Mouse (Mus musculus) brain, embryonic 14.5 days (tissue): ENCODE measurements around the gene Rab26. TPM values are rescaled to one million over a fixed set of nuclear protein-coding genes. Genes with fewer than 3 reads are reported as not detected.

Experiments
- DNase-seq: peaks from one replicate; pipeline ENCODE4 v3.0.0-alpha.2; 2011; ENCODE audit warnings: low read depth
- CTCF ChIP-seq: fragments of 200-500 bp; IDR thresholded peaks from 2 replicates; pipeline ENCODE4 v1.5.1; 2012; ENCODE audit warnings: inconsistent platforms, mild to moderate bottlenecking, moderate library complexity, borderline replicate concordance; ENCODE audit not compliant: insufficient read depth, insufficient read length; ENCODE audit errors: extremely low read depth
- POLR2A ChIP-seq: fragments of 200-500 bp; IDR thresholded peaks from 2 replicates; pipeline ENCODE4 v1.6.1; 2012; ENCODE audit warnings: mild to moderate bottlenecking, inconsistent platforms, borderline replicate concordance; ENCODE audit not compliant: poor library complexity, insufficient read depth, insufficient read length, severe bottlenecking; ENCODE audit errors: extremely low read depth
- polyA plus RNA-seq: library from polyadenylated mRNA; depleted of rRNA; stranded (reverse); fragments of >200 nt; gene quantifications from 2 replicates; pipeline ENCODE4 v1.2.3, GENCODE M21; 2012

Gene Rab26
- polyA plus RNA-seq, 1 experiment = 3.2 TPM

DNA sequence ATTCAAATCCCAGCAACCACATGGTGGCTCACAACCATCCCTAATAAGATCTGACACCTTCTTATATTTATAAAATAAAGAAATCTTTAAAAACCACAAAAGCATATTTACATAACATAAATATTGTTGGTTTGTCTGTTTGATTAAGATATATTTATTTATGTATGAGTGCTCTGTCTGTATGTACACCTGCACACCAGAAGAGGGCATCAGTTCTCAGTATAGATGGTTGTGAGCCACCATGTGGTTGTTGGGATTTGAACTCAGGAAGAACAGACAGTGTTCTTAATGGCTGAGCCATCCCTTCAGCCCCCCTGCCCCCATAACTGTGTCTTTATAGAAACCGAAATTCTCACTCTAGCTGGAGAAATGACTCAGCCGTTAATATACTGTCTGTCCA is 11.2 kb upstream of the Rab26 start:
- DNase-seq = no peak
- no peak for TF ChIP-seq POLR2A

DNA sequence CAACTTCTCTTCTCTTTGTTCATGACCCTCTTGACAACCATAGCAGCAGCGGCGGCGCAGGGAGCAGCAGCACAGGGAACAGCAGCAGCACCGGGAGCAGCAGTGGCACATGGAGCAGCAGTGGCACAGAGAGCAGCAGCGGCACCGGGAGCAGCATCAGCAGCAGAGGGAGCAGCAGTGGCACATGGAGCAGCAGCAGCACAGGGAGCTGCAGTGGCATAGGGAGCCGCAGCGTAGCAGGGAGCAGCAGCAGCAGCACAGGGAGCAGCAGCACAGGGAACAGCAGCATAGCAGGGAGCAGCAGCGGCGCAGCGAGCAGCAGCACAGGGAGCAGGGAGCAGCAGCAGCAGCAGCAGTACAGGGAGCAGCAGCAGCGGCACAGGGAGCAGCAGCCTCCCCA is 10.6 kb upstream of the Rab26 start:
- DNase-seq = peak; percentile 59
- TF ChIP-seq CTCF (no peak), POLR2A (no peak)

DNA sequence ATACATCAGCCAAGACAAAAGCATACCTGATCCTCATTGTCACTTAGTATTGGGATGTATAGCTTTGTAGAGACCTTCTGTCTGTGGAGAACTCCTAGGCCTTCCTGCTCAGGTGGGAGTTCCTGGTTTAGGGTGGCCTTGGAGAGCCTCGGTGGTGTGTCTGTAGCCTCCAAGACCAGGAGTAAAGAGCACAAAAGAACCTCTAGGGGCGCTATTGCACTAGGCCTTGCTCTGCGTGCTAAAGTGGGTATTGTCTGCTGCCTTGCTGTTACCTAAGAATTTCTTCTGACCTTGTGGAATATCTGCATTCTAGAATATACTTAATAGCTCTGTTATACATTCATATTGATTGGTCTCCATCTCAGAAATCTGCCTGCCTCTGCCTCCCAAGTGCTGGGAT is 6.4 kb upstream of the Rab26 start:
- peak; percentile 65 for DNase-seq
- TF ChIP-seq POLR2A (no peak), CTCF (peak; percentile 70)

DNA sequence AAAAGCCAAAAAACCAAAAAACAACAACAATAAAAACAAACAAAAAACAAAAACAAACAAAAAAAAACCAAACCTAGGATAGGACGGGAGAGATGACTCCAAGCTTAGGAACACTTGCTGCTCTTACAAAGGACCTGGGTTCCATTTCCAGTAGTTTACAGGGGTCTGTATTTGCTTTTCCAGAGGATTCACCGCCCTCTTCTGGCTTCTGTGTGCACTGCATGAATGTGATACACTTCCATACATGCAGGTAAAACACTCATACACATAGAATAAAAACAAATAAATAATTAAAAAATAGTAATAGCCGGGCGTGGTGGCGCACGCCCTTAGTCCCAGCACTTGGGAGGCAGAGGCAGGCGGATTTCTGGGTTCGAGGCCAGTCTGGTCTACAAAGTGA is 4.9 kb upstream of the Rab26 start:
- no peak for TF ChIP-seq POLR2A
- peak; percentile 50; the same call in 1 of the 2 replicates for TF ChIP-seq CTCF

DNA sequence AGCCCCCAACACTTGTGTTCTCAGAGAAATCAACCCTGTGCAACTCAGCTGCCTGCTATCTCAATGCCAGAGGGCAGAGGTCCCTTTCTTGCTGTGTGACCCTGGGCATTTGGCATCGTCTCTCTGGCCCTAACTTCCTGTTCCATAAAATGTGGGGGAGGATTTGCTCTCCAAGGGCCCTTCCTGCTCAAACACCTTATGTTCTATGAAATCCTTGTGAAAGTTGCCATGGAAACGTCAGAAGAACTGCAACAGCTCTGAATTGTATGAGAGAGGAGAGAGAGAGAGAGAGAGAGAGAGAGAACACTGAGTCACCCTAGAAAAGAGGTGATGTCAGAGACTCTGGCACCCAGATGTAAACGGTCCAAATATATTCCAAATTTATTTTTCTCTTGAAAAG is 3.5 kb upstream of the Rab26 start:
- peak; percentile 76 for DNase-seq
- TF ChIP-seq CTCF = no peak
- TF ChIP-seq POLR2A = no peak

More for the DNA sequence above, 4.9 kb upstream of the Rab26 start:
- DNase-seq = peak; percentile 74

DNA sequence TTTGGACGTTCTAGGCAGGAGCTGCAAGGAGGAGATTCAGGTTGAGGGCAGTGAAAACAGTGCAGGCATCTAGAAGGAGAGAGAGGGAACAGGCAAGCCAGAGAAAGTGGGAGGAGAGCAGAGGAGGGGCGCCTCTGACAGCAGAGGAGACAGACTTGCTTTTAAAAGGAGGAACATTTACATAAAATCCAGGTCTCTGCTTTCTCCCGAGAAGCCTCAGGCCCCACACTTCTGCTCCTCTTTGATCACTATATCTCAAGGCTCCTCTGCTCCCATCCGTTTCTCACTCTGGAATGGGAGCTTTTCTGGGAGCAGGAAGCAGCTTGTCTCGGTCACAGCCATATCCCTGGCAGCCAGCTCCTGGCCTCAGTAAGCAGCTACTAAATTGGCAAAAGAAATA is 1.3 kb upstream of the Rab26 start:
- DNase-seq = no peak

DNA sequence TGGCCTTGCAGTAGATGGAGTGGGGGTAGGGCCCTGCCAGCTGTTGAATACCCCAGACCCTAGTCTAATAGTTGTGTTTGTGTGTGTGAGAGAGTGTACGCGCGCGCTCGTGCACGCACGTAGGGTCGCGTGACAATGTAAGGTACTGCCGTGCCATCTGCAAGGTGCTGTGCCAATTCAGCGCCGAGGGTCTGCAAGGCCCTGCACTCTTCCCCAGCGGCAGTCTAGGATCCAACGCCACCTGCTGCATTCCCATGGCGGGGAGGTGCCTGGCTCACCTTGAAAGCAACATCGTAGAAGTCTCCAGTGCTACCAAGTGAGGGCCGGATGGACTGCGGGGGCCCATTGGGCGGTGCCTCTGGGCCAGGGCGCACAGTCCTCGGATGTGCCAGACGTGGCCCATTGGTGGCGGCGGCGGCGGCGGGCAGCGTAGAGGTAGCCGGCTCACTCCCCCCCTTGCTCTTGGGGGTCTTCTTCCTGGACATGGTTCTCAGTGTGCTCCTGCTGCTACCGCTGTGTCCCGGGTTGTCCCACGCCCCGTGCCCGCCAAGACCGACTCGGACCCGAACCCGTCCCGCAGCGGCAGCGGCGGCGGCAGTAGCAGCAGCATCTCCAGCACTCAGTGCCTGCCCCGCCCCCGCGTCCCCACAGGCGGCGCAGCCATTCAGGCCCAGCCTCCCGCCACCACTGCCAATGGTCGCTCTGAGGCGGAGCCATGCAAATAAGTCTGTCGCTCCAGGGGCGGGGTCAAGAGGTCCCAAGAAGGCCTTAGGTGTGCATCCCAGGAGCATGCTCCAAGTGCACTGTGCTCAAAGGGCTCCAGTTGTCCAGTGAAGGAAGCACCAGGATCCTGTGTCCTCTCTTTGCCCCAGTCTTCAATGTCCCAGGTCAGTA is 664 bp downstream of the Rab26 start:
- peak; percentile 86 for DNase-seq
- TF ChIP-seq CTCF (no peak), POLR2A (no peak)

More for the DNA sequence above, 1.3 kb upstream of the Rab26 start:
- TF ChIP-seq CTCF (no peak), POLR2A (no peak)

DNA sequence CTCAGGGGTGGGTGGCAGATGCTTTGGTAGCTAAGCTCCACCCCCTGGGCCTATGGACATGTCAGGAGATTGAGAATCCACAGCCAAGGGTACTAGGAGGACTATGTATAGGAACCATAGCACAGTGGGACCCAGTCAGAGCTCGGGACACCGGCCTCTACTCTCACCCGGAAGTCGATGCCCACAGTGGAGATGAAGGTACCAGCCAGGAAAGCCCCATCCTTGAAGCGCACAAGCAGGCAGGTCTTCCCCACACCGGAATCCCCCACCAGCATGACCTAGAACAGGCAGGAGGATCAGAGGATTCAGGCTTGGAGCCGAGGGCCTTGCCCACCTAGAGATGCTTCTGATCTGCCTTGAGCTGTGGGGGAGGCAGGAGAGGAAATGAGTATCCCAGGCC is 2.0 kb downstream of the Rab26 start:
- no peak for DNase-seq
- TF ChIP-seq CTCF (no peak), POLR2A (no peak)

DNA sequence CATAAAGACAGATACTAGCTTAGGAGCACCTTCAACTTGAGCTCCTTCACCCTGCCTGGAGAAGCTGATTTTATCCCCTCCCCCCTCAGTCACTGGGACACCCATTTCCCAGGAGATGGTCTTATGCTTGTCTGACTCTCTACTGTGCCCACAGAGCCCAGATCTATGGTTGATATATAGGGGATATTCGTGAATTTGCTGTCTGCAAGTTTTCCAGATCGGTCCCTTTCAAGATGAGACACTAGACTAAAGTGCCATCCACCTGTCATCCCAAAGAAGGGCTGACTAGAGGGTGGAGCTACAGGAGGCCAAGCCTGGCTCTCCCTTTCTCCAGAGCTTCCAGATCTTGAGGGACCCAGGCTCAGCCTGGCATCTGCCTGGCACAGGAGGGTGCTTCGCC is 2.9 kb downstream of the Rab26 start:
- no peak for TF ChIP-seq POLR2A
- no peak for TF ChIP-seq CTCF
- DNase-seq = no peak

DNA sequence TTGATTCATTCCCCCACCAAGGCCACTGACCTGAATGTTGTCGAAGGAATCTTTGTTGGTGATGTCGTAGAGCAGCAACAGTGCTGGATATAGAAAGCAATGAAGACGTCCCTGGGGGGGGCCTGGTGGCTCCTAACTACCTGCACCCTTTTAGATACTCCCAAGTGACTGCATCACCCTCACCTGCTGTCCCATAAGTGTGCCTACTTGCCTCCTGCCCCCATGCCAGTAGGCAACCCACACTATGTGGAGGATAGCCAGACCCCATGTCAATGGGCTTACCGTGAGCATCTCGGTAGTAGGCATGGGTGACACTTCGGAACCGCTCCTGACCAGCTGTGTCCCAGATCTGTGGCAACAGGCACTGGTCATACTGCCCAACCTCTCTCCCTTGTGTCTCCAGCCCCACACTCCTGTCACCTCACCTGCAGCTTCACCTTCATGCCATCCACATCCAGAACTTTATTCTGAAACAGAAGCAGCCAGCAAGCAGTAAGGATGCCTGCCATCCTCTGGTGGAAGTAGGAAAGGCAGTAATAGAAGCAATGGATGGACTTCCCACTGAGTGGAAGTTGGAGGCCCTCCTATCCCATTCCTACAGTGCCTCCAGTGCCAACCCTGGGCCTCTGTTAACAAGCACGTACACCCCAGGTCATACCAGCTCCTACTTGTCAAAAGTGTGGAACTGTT is 3.5 kb downstream of the Rab26 start:
- TF ChIP-seq CTCF (peak; percentile 22; the same call in 1 of the 2 replicates), POLR2A (no peak)
- DNase-seq = no peak

DNA sequence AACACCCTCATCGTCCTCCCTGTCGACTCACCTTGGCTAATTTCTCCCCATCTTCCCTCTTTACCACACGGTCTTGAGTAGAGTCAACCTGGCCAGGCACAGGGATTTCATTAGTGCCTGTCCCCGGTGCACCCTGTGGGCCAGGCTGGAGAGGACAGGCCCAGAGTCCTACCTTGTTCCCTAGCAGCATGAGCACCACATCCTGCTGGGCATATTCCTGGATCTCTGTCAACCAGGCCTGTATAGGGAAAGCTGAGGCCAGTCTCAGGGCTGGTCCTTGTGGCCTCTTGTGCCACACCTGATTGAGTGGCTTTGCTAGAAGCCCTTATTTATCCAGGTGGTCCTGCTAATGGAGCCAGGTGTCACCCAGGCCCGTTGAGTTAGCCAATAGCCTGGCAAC is 4.1 kb downstream of the Rab26 start:
- no peak for TF ChIP-seq CTCF
- TF ChIP-seq POLR2A = no peak
- DNase-seq = no peak

DNA sequence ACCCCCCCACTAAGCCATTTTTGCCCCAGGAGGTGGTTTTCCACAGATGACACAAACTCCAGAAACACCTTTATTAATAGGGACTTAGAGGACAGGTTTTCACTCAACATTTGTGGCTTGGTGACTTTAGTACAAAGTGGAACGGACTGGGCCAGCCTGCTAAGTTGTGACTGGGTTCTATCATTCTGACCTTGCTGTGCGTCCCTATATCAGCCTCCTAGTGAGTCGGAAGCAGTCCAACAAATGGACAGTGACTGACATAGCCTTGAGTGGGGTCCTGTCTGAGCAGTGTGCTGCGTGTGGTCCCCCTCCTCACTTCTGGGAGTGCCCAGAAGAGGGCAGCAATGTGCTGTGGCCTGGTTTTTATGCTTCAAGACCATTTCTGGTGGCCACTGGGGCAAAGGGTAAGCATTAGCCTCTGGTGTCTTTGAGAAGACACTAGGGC is 5.0 kb downstream of the Rab26 start:
- TF ChIP-seq POLR2A = 0 out of 2 replicates have a peak, but pooled peaks have one; percentile 2
- TF ChIP-seq CTCF = peak; percentile 86
- DNase-seq = peak; percentile 86

DNA sequence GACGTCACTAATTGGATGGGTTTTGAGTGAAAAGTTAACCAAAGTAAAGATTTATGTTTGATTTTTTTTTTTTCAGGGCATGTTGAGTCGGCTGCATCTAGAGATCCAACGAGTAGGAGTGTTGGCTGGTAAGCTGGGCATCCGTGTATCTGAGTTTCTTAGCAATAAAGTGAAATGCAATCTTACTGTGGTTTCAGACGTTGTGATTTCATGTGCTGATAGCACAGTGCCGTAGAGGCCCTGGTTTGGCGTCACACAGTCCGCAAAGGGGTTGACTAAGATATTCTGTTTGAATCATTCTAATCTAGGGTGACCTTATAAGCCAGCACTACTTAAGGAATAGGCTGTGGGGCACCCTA is 5.5 kb downstream of the Rab26 start:
- DNase-seq = no peak
- TF ChIP-seq POLR2A (no peak), CTCF (no peak)
